Mouse (Mus musculus) heart, adult 18-20 months (tissue): ENCODE data around the gene Dpf3. TPM values are rescaled to one million over a fixed set of nuclear protein-coding genes. Genes with fewer than 3 reads are reported as not detected.

ENCODE experiments used
- DNase-seq, 2 experiments: peaks; one replicate each; pipeline ENCODE4 v3.0.0; 2021 to 2022; ENCODE audit warnings: mixed read lengths in 1 of 2
- total RNA-seq, 2 experiments: library from RNA; stranded (reverse); gene quantifications; 2 replicates each; pipeline ENCODE4 v1.2.3; 2021

The Dpf3 gene
- total RNA-seq, 2 experiments from 2014 or later = 16.2 to 20.3 TPM

DNA sequence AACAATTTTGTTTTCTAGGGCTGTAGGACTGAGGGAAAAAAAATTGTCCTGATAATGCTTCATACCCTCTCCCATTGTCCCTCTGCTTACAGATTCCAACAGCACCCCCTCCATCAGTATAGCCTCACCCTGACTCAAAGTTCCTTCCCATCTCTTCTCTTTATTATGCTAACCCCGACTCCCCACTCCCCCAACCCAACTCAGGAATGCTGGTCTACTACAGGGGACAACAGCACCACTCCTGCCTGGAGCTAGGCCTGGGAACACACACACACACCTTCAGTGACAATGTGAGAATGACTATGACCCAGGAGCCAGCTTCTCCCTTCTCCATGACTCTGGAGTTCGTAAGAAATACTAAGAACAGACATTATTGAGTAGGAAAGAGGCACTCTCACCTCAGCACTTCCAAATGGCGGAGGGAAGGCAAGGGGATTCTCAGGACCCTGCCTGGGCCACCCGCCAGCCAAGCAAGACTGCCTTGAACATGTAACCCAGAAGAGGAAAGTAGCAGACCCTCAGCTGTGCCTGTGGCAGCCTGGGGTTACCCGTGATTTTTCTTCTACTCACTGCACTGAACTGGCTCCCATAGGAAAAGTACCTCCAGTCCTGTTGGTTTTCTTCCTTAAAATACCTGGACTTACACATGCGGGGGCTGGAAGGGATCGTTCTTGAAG lies 276.2 kb downstream of the Dpf3 start:
- no peak for DNase-seq

DNA sequence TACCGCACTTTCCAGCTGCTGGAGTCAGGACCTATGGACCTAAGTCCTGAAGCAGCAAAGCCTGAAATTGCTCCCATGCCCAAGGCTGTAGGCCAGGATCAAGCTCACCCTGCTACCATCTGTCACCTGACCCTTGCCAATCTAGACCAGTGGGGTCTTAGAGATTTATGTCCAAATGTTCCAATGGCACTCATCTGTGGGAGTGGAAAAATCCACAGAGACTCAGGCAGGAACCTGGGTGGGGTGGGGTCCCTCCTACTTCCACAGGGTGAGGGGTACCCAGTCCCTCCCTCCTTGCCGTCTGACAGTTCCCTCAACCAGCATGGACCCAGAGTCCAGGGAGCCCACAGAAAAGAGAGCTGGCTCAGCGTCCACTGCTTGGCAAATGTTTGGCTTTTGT lies 276.8 kb downstream of the Dpf3 start:
- DNase-seq = no peak

DNA sequence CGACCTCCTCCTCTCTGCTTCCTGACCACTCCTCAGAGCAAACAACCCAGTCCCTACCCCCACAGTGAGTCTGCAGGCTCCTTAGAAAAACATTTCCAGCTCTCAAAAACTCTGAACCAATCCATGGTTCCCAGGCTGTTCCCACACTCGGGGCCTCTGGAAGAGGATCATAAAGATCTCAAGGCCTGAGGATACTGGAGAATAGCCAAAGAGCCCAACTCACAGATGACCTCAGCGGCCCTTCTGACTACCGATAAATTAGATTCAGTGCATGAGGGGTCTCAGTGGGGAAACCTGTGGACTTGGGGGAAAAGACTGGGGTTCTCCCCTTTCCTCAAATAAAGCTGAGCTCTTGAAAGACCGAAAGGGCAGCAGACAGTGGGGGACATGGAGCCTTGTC lies 277.2 kb downstream of the Dpf3 start:
- DNase-seq = no peak

DNA sequence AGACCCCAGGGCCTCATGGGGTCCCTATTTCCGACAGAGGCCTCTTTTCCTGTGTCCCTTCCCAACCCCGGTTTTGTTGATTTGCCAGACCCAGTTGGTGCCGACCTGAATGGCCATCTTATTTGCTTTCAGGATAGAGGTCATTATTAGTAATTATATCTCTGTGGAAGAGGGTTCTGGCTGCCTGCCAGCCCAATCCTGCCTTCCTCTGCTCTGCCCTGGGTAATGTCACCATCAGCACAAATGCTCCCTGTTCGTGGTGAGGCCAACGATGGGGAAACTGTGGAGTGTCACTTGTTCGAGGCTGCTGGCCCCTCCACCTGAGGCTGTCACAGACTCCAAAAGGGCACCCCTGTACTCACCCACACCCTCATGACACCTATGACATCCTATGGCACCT lies 278.1 kb downstream of the Dpf3 start:
- DNase-seq = peak; percentile 45 to 50

DNA sequence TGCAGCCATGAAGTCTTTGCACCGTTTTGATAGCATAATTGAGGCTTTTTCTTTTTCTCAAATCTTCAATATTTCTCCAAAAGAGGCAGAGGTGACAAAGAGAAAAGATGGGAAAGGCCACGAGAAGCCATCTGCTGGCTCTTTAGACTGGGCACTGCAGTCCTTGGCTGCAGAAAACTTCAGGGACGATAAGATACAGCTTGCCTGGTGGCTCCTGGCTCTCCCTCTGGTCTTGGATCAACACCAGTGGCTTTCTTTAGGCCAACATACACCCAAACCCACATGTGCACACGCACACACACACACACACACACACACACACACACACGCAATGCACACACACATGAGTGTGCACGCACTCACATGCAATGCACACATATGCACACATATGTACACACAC lies 278.7 kb downstream of the Dpf3 start:
- no peak for DNase-seq

DNA sequence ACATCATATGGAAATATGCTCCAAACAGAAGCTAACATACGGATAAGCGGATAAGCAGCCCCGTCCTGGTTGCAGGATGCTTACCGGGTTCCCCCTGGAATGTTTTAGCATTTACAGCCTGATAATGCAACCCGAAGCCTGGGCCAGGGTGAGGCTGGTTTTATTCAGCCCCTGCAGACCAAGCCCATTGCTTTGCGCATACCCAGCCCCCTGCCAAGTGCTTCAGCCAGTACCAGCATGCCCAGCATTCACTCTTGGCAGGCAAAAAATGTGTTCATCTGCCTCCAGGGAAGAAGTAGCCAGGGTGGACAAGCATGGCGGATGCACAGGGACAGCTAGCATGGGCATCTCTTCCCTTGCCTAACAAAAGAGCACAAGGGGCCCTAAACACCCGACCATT lies 279.5 kb downstream of the Dpf3 start:
- no peak for DNase-seq

DNA sequence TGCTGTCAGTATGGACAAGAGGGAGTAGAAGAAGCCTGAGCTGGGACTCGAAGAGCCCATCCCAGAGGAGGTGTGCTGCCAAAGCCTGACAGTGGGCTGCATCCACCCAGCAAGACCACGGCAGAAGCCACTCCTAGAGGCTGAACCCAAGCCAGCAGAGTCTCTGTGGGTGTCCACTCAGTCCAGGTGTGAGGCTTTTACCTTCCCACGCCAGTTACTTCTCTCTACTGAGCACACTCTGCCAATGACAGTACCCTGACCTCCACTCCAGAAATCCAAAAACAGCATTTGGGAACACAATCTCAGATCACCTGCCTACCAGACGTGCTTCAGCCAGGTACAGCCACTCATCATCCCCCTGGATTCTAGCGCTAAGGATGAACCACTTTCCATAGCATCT lies 280.0 kb downstream of the Dpf3 start:
- no peak for DNase-seq

DNA sequence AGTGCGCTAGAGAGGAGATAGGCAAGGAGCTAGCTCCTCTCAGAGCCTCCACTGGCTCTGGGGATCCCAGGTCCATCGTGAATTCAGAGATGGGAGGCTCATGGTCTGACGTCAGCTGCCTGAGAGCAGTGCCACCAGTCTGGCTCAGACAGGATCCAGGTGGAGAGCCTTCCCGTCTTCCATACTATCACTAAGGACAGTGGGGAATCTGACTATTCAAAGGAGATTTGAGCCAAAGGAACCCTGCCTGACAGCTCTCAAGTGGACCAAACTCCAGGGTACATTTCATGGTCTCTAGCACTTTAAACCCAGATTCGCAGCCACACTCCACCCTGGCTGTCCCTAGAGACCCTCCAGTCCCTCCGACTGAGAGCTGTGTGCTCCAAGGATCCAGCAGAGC lies 280.6 kb downstream of the Dpf3 start:
- no peak for DNase-seq

DNA sequence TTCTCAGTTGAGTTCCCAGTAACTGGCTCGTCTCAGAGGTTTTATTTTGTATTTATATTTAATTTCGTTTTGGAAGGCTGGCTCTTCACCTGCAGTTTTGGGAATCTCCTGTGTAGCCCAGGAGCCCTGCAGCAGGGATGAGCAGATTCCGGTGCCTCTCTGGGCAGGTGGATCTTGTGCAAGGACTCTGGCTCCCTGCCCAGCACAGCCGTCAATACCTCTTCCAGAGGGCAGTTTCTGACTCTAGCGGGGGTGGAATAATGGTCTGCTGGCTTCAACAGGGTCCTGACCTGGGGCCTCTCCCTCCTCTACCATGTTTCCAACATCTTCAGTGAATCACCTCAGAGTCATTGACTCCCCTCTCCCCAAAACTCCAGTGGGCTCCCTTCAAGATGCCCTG lies 283.2 kb downstream of the Dpf3 start:
- DNase-seq = no peak

DNA sequence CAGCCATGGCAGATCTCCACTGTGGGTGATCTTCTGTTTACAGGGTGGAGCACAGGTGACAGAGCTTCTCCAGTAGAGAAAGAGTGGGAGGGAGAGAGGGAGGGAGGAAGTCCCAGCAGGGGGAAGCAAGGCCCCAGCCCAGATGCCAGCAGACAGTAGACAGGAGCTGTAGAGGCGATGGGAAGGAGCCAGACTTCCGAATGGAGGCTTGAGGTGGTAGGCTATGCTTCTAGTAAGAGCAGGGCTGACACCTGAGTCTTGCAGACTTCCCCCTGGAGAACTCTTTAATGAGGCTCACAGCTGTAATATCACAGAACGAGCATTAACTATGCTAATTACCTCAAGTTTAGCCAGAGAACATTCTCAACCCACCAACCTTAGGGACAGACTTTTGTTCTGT lies 285.8 kb downstream of the Dpf3 start:
- no peak for DNase-seq

DNA sequence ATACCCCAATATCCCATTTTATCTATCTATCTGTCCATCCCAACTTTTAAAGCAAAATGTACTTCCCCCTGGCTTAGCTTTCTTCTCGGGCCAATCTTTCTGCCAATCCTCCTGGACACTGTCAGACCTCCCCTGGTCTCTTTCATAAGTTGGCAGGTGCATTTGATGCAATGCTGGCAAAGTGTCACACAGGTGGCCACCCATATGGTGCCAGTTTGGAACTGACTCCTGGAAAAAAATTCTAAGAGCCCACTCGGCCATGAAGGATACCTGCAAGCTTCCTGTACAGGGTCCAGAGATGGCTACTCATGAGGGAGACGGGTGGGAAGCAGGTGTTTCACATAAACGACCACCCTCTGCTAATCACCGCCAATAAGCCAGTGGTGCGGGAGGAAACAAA lies 307.0 kb downstream of the Dpf3 start:
- no peak for DNase-seq

DNA sequence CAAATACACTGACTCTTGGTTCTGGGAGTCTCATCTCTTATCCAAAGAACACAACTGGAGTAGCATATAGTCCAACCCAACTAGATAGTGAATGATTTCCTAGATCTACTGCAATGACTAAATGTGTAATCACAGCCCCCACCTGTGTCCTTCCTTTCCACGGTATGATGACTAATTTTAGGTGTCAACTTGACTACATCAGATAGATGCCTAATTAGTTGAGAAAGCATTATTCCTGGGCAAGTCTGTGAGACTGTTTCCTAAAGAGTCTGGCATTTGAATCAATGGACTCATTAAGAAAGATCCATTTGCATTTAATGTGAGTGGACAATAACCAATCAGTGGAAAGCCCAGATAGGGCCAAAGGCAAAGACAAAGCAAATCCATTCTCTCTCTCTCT lies 307.7 kb downstream of the Dpf3 start:
- no peak for DNase-seq

DNA sequence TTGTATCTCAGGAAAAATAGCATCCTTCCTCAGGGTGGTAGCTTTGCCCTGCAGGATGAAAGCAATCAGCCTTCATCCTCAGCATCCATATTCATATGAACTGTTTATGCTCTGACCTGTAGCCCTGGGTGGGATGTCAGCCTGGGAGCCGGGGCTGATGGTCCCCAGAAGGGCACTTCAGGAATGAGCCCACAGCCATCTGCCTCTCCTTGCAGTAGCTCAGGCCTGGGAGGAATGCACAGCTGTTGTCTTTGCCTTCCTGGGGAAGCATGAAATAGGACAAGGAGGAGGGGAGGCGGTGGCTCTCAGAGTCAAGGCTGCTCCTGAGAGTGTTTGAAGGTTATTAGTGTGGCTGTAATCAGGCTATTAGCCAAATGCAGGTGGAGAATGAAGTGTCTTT lies 308.7 kb downstream of the Dpf3 start:
- DNase-seq = no peak

DNA sequence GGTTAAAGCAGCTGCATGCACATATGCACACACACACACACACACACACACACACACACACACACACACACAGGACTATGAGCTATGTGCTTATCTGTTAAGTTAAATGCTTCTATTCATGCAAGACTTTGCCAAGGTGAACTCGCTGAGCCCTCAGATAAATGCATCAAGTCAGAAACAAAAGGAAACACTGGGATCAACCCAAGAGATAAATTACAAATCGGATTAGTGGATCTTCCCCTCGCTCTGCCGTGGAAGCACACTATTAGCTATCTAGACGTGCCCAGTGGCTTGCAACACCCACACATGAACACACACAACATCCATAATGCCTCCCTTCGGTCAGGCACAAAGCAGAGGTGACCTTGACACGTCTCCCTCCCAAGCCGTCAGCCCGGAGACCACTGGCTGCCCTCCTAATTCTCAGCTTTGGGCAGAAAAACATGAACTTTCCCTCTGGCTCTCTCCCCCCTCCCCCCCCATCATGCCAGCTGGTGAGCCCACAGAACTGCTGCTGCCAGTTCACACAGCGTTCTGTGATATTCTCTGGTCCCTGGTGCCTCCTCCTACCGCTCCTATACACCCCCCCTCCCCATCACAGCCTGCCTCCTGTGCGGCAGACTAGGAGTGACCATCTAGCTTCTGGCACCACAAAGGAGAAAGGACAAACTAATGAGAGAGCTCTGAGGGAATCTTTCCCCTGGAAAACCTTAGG lies 317.9 kb downstream of the Dpf3 start:
- no peak for DNase-seq

DNA sequence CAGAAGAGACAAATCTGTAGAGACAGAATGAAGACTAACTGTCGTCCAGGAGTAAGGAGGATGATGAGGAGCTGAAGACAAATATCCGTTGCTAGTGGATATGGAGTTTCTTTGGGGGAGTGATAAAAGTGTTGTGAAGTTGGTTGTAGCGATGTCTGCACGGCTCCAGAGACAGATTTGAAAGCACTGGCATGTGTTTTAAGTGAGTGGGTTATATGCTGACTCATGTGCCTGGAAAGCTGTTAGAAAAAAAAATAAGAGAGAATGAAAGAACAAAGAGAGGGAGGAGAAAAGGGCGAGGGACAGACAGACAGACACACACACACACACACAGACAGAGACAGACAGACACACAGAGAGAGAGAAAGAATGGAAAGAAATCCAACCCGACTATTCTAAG lies 319.2 kb downstream of the Dpf3 start:
- no peak for DNase-seq

DNA sequence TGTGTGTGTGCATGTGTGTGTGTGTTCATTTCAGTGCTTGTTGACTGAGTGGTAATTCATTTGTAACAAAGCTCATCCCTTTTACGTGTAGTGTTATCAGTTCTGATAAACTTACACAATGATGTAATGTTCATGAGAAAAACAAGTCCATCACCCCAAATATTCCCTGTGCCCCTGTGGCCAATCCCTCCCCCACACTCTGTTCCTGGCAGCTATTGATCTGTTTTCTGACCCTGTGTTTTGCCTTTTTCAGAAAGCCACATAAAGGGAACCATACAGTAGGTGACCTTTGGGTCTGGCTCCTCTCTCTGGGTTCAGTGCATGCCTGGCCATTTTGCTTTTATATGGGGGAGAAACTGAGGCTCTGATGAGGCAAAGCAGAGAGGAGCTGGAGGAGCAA lies 322.5 kb downstream of the Dpf3 start:
- DNase-seq = no peak

Other genes with a start within 250 kb of the Dpf3 start
- gene Dcaf4, start 32.8 kb upstream of the Dpf3 start, total RNA-seq = 10 to 100 TPM; 12.6 to 12.7 TPM
- gene Zfyve1, start 109.5 kb upstream of the Dpf3 start, total RNA-seq = 10 to 100 TPM; 15.3 to 15.5 TPM
- gene Rbm25, start 143.5 kb upstream of the Dpf3 start, total RNA-seq = 10 to 100 TPM; 39.9 to 47.7 TPM
- gene Psen1, start 200.4 kb upstream of the Dpf3 start, total RNA-seq = 10 to 100 TPM; 29.2 to 35.0 TPM